Mouse (Mus musculus) ovary, postnatal 10 days (tissue): ENCODE results near the gene Hspa2.

Experiments used
- DNase-seq: peaks from one replicate; pipeline ENCODE4 v3.0.0; 2022; ENCODE audit warnings: low spot score

Hspa2 gene

DNA sequence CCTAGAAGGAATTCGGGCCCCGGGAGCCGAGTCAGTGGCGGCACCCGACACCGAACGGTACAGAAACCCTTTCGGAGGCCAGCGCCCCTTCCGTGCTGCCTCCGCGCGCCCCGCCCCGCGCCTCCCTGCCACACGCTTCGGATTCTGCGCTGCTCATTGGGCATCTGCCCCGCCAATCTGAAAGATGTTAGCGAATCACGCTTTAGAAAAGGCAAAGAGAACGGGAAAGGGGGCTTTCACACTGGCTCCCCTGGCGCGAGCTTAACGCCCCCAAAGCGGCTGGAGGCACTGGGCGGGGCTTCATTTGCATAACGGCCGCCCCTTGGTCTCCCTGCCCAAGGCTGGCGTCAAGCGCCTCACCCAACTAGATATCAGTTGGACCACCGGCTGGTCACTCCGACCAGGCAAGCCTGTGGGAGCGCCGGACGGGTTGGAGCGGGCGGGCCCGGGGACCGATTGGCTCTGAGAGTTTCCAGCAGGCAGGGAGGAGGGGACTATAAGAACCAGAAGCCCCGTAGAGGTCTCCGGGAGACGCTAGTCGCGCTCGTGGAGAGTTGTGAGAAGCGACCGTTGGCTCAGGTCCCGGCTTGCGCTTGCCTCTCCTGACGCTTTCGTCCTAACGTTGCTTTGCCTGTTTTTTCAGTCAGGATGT is at the start of gene Hspa2:
TSS of gene Hspa2 (plus strand) at position 291 of the 652 bp plus-strand sequence.
- DNase-seq, result peak; percentile 99

DNA sequence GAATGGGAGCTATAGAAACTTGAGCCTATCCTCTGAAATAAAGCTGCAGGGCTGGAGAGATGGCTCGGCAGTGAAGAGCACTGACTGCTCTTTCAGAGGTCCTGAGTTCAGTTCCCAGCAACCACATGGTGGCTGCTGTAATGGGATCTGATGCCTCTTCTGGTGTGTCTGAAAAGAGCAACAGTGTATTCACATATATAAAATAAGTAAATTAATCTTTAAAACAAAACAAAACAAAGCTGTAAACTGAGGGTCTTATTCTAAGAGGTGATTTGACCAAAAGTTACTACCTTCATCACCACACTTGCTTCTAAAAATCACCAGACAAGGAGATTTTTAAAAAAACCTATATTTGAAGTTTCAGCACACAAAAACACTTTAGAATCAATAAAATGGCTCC is 43.1 kb upstream of the Hspa2 start:
- no peak for DNase-seq

DNA sequence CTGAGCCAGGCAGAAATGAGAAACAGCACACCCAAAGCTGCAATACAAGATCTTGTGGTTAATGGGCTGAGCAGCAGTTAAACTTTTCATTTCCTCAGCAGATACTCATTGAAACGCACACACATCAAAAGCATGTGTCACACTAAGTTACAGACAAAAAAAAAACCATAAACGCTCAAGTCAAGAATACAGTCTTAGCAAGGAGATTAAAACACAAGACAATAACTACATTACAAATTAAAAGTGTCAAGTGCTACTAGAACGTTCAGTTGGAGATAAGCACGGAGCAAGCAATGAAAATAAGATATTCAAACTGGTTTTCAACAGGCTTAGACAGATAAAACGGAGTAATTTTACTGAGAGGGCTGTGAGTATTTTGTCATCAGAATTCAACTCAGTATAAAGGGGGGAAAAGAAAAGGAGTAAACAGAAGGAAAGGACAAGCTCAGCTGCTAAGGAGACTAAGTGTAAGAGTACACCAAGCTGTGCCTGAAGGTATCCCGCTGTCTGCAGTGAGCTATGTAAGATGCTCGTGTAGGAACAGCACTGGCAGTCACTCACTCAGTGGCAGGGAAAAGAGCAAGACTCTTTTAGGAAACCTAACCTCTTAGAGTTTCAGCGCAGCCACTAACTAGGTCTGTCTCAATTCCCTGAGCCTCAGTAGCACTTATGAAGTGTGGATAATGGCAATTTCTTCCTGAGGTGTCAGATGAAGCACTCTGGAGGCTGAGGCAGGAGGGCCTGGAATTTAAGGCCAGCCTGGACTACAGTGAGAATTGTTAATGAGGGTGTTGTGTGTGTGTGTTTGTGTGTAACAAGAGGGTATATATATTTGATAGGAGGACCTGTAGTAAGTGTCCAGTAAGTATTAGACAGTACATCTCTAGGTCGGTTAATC is 42.3 kb upstream of the Hspa2 start:
- DNase-seq, result no peak

DNA sequence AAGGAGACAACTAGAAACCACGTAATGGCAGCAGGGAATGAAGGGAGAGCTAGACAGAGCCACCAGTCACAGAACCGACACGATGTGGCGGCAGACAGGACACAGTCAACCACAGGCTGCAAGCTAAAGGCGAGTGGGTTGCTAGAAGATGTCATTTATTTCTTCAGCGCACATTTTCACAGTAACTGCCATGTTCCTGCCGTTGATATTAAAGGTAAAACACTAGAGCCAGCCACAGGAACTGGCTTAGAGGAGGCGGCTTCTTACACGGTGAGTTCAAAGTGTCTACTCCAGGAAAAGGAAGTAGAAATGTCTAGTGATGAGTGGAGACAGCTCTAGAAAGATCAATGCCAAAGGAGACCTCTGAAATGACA is 41.7 kb upstream of the Hspa2 start:
- DNase-seq, result no peak

DNA sequence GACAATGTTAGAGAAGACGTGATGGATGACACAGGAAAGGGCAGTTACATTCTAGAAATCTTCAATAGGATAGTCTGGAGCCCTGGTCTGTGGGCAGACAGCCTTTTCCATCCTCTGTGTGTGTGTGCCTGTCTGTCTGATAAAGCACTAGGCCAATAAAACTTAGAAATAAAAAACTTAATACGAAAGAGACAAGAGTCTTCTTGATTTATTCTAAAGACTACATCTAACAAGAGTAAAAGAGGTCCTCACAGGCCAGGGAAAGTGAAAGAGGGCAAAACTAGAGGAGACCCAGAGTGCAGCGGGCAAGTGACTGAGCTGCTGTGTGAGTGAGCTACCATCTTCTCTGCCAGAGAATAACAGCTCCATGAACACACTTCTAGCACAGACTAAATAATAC is 37.7 kb upstream of the Hspa2 start:
- no peak for DNase-seq

DNA sequence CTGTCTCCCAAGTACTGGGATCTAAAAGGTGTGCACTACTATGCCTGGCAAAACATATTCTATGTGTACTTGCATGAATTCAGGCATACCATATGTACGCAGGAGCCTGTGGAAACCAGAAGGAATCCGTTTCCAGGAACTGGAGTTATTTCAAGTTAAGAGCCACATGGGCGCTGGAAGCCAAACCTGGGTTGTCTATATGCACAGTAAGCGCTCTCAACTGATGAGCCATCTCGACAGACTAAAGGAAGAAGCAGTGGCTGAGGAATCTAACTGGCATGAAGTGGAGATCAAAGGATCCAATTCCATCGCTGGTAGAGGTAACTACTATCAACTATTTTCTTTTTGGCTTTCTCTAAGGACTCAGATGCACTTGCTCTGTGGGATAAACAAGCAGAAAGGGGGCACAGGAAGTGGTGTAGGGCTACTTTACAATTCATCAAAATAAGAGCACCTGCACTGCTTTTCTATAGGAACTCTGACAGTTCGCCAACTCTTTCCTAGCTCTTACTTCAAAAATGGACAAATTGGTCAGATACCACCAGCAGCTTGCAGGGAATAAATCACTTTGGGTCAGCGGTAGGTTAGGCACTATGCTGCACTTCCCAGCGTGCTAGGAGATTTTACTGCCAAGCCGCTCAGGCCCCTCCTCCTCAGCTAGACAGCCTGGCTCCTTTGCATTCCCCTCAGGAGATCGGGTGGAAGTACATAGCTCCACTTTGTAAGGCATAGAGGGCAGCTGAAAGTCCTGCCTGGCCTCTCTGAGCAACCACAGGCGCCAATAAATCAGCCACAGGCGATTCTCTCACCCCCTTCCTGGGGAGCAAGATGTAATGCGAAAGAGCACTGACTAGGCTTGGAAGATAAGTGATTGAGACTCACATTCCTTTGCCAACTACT is 36.6 kb upstream of the Hspa2 start:
- DNase-seq, result no peak

DNA sequence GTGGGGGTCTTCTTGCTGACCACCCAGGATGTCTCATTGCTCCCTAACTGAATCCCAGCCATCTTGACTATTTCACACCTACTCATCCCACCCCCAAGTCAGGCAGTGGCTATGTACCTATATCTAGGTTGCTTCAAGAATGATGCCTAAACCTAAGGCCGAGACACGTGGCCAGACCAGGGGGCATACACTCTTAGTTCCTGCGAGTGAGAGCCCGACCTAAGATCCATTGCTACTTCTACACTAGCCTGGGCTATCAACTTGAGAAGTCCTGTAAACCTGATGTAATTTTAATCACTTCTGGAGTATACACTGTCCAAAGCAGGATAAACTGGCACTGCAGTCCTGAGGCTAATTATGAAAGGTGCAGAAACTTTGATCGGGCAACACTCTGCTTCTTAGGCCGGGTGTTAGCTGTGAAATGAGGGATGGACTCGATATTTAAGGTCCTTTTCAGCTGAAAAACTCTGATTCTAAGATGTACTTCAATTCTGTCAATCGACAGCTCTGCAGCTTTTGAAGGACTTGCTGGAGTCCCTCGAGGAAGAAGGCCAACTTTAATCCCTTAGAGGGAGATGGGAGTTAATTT is 35.7 kb upstream of the Hspa2 start:
- no peak for DNase-seq

DNA sequence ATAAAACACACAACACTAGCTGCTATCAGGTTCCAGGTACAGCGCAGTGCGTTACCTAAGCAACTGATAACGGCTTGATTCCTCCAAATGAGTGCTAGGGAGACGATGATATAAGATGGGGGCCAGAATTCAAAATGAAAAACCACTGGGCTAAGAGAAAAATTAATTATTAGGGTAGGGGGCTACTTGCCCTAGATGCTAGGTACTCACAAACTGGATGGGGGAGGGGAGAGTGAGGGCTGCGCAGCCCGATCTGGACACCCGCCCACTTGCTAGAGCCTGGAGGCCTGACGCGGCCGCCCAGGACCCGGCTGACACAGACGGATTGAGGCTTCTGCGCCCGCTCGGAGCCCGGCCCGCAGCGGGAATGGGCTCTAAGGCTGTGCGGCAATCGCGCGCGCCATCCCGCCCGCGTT is 35.2 kb upstream of the Hspa2 start:
- no peak for DNase-seq

DNA sequence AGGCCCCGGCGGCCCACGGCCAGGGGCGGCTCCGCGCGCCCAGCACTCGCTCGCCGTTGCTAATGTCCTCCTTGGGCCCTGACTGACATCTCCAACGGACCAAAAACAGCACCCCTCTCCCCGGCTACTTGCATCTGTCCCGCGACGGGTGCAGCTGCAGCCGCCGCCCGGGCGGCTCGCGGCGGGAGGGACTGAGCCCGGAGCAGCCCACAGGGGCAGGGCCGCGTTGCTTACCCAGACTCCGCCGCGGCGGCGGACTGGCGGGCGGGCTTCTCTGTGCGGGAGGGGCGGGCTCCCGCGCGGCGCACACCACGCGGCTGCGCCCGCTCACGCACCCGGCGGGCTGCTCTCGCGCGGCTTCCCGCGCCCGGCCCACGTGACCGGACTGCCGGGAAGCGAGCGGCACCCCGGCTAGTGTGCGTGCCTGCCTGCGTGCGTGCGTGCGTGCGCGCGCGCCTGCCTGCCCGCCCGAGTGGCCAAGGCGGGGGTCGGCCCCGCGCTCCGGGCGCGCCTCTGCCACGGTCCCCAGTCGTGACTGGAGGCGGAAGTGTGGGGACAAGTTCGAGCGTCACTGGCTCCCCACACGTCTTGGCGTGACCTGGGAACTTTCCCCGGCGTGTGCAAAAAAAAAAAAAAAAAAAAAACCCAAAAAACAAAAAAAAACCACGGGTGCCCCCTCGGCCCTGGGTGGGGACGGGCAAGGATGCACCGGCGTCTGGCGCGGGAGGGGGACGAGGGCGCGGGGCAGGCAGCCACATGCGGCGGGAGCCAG is 34.6 kb upstream of the Hspa2 start, which contains the start of gene Zbtb25:
TSS of gene Zbtb25 (minus strand) at position 397 of the 772 bp plus-strand sequence.
- peak; percentile 62 for DNase-seq

DNA sequence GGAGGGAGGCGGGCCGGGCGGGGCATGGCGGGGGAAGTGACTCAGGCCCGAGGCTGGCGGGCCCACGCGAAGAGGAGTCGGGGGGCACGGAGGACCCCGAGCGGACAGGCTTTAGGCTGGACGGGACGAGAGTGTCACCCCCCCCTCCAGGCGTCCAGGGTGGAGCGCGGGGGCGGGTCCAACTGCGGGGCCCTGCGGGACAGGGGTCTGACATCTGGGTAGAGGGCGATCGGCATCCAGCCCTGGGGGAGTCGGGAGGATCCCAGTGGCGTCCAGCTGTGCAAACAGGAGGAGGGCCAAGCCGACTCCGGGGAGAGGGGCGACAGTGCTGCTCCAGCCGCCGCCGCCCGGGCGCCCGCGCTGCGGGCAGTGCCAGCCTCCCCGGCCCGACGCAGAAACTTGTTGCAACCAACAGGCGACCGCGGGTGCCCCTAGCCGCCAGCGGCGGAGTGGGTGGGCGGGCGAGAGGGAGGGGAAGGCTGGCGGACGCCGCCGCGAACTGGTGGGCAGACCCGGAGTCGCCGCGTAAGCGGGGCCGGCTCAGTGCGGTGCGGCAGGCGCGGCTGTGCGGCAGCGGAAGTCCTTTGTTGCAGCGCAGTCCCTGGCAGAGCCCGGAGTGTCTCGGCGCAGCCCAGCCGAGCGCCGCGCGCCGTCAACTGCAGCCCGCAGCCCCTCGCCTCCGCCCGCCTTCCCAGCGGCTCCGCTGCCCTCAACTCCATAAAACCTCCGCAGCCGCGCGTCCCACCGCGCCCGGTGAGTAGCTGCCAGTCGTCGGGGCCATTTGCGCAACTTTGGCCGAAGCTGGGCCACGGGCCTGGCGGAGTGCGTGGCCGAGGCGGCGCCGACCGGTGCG is 33.8 kb upstream of the Hspa2 start, which contains the start of gene Zbtb1:
TSS of gene Zbtb1 (plus strand) at position 289 of the 853 bp plus-strand sequence.
- peak; percentile 73 for DNase-seq

DNA sequence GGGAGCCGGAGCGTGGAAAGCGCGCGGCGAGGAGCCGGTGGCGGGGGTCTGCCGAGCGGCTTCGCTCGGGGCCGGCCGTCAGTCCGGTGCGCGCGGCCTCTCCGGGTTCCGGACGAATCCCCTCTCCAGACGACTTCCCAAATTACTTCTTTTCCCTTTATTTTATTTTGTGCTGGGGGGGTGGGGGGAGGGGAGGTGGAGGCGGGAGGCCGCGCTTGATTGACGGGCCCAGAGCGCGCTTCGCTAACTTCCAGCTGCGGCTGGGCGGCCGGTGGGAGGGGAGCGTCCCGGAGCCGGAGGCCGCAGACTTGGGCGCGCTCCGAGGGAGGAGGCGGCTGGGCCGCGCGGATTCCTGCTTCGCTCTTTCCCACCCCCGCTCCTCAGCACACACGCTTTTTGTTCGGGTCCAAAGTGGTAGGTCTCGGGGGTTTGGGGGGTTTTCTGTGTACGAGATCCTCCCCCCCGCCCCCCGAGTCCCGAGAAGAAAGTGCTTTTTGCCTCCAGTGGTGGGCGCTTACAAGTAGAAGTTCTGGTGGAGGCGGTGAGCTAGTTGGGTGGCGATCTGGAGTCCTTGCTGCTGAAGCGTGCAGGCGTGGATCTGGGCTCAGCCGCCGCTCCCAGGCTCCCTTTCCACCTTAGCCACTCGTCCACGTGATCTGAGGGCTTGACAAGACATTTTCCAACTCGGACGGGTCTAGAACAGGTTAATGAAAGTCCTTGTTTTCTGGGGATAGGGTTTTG is 33.0 kb upstream of the Hspa2 start:
- DNase-seq, result peak; percentile 68

DNA sequence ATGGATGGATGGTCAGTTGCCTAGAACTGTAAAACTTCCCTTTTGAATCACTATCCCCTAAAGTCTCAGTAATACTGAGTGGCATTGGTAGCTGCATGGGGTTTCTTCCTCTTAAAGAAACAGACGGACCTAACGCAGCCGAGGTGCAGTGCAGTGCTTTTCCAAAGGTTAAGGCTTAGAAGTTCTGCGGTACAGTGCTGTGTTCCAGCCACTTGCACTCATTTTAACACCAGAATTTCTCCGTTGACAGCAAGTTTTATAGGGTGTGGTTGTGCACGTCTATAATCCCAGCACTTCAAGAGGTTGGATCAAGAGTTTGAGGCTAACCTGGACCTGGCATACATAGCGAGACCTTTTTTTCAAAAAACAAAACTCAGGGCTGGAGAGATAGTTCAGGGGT is 31.9 kb upstream of the Hspa2 start:
- DNase-seq, result no peak

DNA sequence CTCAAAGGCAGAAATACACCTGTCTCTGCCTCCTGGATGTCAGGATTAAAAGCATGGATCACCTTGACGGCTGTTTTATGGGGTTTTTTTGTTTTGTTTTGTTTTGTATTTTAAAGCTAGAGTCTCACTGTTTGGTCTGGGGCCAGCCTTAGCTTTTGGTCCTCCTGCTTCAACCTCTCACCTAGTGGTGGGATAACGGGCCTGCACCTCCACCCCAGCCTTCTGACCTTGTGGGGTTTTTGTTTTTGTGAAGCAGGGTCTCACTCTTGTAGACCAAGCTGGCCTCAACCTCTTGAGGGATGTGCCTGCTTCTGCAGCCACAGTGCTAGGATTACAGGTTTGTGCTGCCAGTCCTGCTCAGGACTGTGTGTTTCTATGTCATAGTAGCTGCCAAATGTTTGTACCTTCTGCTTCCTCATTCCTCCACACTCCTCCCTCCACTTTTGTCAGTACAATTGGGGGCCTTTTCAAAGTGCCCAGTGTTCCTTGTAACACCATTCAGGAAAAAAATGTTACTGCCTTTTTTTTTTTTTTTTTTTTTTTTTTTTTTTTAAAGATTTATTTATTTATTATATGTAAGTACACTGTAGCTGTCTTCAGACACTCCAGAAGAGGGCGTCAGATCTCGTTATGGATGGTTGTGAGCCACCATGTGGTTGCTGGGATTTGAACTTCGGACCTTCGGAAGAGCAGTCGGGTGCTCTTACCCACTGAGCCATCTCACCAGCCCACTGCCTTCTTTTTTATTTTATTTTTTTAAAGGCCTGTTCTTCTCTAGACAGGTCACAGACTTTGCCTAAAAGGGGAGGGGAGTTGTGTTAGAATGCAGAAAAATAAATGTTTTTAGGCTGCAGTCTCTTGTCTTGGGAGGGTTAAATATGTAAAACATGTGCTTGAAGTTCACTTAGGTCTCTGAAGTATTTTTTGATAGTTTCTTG is 30.8 kb upstream of the Hspa2 start:
- DNase-seq, result no peak

DNA sequence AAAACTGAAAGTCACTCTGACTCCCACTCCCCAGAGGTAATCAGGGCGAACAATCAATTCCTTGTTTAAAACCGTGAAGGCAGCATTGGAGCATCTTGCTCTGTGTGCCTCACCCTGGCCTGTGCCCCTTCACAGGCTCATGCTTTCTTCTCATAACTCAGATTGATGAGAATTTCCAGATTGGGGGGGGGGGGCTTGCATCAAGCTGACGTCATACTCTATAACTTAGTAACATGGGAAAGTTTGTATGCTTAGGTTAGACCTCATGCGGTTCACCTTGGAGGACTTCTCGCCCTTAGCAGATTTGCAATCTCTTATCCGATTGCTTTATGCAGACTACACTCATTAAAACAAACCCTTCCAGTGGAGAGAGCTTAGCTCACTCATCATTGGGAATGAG is 30.0 kb upstream of the Hspa2 start:
- DNase-seq, result no peak

DNA sequence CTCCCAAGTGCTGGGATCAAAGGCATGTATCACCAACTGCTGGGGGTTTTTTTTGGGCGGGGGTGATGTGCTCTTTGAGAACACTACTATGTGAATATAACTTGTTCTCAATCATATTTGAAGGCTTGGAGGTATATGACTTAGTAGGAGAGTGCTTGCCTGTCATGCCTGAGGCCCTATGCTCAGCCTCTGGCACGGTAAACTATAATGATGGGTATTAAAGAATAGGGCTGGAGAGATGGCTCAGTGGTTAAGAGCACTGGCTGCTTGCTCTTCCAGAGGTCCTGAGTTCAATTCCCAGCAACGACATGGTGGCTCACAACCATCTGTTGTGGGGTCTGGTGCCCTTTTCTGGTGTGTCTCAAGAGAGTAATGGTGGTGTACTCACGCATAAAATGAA is 29.1 kb upstream of the Hspa2 start:
- no peak for DNase-seq

DNA sequence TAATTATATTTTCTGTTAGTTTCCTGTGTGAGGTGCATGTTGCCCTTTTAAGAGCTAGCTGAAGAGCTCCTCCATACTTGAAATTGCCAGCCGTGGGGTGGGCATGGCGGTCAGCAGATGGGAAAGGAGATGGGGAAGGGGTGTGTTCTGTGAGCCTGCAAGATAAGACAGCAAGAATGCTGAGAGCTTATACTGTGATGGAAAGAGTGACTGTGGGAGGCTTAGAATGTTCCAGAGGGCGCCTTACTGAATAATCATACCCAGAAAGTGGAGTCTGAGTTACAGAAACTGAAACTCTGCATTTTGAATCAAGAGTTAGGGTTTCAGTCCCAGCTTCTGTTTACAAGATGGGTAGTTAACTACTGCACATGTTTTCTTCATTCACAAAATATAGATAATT is 28.5 kb upstream of the Hspa2 start:
- DNase-seq, result no peak

DNA sequence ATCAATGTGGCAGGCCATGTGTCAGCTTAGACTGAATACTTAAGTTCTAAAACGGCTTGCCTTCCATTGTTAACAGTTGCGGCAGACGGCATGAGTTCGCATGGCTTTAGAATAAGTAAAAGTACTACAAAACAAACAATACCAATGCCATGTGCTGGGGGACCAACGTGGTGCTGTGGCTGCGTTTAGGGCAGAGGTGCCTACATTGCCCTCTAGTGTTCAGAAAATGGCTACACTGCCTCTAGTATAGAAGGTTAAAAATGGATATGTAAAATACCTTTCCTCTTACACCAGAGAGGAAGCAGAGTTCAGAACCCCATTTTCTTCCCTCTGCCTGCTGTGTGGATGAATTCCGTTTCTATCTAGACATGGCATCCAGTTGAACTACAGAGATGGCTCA is 27.3 kb upstream of the Hspa2 start:
- no peak for DNase-seq

DNA sequence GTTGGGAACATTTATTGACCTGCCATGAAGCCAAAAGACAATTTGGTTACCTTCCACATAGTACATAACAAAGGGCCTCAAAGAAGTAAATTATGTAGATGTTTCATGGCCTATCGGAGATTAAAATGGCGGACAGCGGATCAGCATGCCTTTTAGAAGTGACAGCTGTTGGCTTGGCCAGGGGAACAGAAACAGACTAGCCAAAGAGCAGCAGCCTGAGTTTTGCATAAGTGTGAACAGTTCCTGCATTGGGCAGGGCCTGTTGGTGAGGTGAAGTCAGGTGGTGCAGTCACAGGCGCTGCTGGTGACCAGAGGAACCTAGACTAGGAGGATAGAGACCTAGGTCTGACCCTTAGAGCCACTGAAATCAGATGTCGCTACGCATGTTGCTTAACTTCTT is 26.9 kb upstream of the Hspa2 start:
- DNase-seq, result no peak
